Mouse (Mus musculus) T-helper 1 cell (primary cell): ENCODE measurements around the gene Itpkb.

Experiments used
- in situ Hi-C: fragments of 300-600 bp; cut with MboI, MseI; formaldehyde crosslinking; loops from one replicate; pipeline ENCODE4 v1.15.1; 2025; ENCODE audit warnings: high pct_unique_total_duplicates

Itpkb gene

DNA sequence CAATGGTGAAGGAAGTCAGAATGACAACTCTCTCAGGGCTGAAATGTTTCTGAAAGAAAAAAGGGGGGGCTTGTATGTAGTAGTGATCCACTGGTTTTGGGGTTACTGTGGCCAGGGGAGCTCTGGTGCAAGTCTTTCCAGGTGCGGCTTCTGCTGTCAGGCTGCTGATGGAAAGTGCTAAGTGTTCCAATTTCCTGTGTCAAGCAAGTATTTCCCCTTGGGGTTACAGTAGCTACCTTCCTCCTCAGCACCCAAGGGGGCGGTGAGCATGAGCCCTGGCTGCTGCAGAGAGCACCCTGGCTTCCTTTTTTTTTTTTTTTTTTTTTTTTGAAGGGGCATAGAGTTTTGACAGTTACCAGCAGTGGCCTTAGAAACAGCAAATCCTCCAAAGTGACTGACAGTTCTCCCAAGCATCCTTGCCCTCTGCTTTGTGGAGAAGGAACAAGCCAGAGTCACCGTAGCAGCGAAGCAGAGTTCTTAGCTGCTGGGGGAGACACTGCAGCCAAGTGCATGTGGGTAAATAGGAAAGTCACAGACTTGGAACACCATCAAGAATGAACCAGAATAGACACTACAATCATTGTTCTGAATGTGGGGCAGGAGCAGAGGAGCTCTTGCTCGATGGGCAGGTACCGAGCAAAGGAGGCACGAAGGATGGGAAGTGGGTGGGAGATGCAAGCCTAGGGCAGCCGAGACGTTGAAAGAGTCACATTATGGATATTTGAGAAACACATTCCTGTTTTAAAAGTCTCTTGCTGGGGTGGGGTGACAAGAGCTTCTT lies 62.9 kb downstream of the Itpkb start:
- in situ Hi-C loops = loop anchor here (10.0 kb wide), 1 partner anchor 1972 kb away; no protein-coding TSS in a partner anchor

DNA sequence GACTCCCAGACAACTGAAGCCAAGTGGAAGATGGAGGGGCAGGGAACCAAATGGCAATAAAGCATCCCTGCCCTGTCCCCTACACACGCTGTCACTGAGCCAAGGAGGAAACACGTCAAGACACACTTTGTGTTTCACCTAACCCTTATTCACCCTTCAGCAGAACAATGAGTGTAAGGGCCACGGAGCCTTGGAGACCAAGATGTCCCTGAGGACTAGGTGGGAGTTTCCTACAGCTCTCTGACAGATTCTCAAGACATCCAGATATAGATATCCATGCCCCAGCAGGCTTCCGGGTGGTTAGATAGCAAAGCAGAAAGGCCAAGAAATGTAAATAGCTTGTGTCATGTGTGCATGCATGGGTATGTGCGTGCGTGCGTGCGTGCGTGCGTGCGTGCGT lies 63.6 kb downstream of the Itpkb start:
- in situ Hi-C loops = loop anchor here (10.0 kb wide), 1 partner anchor 1971 kb away; no protein-coding TSS in a partner anchor

DNA sequence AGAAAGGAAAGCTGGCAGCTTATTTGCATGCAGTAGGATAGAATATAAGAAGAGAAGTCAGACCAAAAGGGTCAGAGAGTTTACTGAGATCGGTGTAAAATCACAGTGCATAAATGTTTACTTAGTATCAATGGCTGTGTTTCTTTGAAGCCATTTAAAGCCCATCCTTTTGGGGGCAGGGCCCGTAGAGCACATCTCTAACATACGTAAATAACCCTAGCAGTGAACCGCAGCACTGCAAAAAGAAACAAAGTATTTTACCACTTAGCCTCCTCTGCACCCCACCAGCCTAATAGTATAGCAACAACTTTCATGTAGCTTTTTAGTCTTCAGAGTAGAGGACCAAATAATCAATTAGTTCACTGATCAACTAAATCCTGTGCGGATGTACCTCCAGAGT lies 67.4 kb downstream of the Itpkb start:
- in situ Hi-C loops = loop anchor here (10.0 kb wide), 1 partner anchor 1967 kb away; no protein-coding TSS in a partner anchor

DNA sequence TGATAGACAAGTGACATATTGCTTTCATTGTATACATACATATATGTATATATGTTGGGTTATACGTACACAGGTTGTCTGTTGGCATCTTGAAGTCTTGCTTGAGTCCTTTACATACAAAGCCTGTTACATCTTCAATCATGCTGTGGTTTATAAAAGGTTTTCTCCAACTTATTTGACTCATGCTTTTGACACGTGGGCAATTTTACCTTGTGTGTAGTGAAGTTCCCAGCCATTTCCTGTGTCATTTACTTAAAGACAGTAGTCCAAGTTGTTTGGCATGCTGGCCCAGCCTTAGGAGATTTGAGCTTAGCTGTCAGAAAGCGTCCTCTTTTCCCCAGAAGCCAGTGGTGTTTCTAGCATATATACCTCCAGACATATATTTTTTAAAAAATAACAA lies 68.2 kb downstream of the Itpkb start:
- in situ Hi-C loops = loop anchor here (10.0 kb wide), 1 partner anchor 1966 kb away; no protein-coding TSS in a partner anchor

DNA sequence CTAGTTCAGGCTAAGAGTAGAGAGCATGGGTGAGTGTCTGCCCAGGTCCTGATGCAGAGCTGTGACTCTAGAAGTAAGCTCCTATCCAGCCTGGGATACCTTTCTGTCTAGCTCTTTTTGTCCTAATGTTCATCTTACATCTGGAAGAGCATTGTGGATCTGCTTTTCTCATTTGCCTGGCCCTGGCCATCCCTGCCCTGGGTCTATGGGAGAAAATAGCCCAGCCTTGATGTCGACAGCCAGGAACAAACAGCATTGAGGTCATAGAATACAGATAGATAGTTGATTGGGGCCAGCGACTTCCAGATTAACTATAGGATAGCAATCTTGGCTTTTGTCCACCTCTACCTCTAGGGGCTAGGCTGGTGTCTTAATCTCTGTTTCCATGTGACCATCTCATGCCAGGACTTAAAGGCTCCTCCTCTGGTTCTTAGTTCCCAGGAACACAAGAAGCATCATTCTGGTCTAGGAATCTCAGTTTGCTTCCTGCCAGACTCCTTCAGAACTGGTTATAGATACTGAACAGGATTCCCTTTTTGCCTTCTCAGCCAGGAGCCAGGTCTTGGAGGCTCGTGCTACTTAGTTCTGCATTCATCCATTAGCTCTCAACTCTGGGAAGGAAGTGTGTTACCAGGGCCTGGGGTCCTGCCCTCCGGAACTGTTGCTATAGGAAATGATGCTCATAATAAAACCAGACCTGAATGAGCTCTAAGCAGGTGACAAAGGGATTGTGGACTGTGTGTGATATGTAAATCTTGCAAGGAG lies 70.6 kb downstream of the Itpkb start:
- in situ Hi-C loops = loop anchor here (5.0 kb wide), 2 partner anchors 39 to 69 kb away; partner anchors contain the start of gene Itpkb

DNA sequence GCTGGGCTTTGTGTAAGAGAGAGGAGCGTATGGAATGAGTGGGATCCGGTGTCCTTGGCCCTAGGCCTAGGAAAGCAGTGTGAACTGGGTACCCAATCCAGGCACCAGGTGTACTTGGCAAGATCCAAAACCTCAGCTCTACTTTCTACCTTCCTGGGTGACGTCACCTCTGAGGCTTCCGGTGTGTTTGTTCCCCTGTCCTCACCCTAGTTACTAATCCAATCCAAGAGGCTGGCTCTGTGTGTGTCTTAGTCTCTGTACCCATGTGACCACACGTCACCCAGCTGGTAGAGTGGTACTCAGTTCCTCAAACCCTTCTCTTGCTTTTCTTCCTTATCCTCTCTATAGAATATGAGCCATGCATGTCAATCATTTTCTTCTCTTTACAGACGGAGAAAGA lies 71.4 kb downstream of the Itpkb start:
- in situ Hi-C loops = loop anchor here (5.0 kb wide), 2 partner anchors 39 to 69 kb away; partner anchors contain the start of gene Itpkb

DNA sequence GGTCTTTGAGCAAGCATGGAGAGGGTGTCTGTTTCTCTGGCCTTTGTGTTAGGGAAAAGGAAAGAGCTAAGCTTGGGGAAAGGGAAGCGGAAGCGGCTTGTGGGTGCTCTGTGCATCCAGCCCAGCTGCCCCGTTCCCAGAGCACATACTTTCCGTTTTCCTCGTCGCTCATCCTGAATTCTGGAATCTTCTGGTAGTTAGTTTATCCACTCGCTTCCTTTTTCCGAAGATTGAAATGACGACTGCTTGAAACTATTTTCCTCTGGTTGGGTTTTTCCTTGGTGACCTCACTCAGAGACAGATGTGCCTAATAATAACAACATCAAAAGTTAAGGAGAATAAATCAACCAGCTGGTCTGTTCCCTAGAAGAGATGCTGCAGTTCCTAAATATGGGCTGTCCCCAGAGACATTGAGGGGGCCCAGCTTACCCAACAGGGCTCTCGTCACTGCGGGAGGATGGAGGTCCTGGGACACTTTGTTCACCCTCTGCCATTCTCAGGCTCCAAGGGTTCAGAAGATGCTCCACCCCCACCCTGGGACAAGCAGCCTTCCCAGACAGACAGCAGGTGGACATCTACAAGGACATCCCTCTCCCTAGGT lies 72.3 kb downstream of the Itpkb start:
- in situ Hi-C loops = loop anchor here (5.0 kb wide), 2 partner anchors 40 to 70 kb away; partner anchors contain the start of gene Itpkb

DNA sequence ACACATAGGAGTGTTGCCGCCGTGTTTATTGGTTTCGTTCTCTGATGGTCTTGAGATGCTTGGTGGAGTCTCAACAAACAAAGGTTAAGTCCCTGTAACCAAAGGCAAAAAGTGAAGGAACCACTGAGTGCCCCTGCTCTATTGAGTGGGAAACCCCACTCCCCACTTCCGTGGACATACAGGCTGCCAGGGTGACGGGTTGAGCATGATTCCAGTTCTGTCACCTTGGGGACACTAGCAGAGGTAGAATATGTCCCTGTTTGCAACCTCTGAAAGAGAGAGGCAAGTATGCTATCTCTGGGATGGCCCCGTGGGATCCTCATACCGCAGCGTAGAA lies 73.0 kb downstream of the Itpkb start:
- in situ Hi-C loops = loop anchor here (5.0 kb wide), 2 partner anchors 41 to 71 kb away; partner anchors contain the start of gene Itpkb

DNA sequence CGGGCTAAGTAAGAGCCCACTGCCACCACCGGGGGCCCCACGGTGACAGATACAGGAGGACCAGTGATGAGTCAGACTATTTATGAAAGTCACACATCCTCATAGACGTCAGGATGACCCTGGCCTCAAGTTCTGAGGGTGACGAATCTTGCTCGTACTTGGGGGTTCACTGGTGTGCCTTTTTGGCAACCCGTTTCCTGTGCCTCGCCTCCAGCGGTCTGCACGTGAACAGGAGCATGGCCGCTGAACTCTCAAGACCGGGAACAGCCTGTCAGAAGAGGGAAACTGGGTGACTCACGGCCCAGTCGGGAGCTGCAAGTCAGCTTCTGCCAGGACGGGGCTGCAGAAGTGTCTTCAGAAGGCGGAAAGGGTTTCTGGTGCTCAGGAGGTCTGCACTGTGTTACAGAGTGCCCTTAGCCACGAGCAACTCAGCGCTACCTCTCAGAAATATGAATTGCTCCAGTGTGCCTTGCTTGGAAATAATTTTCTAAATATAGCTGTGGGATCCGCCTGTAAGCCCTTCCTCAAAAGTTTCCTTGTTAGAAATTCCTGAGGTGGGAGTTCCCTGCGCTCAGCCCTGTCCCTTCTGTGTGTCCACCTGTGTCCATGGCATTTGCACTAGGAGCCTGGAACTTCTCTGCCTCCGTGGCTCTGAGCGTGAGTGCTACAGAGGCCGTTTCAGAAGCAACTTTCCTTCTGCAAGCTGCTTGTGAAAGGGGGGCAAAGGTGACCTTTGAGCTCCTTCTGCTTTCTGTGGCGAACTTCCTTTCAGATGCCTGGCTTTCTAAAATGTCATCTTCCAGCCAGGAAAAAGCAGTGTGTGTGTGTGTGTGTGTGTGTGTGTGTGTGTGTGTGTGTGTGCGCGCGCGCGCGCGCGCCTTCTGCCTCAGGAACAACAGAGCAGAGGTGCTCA lies 73.7 kb downstream of the Itpkb start:
- in situ Hi-C loops = loop anchor here (5.0 kb wide), 2 partner anchors 42 to 72 kb away; partner anchors contain the start of gene Itpkb

DNA sequence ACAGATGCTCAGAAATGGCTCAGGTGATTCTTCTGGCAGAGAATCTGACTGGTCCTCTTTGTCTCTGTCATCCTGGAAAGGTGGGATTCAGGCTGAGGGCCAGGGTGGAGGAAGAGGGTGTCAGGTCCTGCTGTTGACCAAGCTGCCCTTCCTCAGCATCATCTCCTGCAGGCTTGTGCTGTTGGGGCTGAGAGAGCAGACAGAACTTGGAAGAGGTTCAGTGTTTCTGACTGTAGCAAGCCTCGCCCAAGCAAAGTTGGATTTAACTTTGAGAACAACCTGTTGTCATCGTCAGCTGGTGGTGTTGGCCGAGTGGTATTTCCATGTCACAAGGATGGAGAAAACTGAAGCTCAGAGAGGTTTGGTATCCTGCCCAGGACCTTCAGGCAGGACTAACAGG lies 74.4 kb downstream of the Itpkb start:
- in situ Hi-C loops = loop anchor here (5.0 kb wide), 3 partner anchors 42 to 132 kb away; partner anchors contain the start of gene Itpkb

DNA sequence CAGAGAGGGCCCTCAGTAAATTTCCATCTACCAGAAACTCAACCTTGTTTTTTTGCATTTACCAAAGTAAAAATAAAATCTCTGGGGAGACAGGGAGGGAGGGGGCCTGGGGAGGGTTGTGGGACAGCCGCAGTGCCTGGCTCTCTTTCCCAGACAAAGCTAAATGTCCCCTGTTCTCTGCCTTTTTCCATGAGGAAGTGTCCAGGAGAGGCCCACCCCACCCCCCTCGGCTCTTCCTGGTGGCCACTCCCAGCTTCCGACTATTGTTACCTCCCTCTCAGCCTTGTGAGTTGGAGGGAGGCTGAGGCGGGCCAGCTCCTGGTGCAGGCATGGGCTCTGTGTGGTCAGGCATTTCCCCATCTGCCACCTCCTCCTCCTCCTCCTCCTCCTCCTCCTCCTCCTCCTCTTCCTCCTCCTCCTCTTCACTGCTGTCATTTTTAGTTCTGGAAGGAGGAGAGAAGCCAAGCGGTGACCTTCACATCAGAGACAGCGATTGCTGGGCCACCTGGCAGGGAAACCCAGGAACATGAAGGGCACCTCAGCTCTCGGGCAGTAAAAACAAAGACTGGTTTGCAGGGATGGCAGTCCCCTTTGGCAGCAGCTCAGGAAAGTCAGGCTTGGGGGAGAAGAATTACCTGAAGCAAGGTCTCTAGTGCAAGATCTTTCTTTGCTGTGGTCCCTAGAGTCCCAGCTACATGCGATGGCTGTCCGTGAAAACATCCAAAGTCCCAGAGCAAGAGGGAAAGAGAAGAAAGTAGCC lies 75.5 kb downstream of the Itpkb start:
- in situ Hi-C loops = loop anchor here (5.0 kb wide), 1 partner anchor 133 kb away; no protein-coding TSS in a partner anchor

DNA sequence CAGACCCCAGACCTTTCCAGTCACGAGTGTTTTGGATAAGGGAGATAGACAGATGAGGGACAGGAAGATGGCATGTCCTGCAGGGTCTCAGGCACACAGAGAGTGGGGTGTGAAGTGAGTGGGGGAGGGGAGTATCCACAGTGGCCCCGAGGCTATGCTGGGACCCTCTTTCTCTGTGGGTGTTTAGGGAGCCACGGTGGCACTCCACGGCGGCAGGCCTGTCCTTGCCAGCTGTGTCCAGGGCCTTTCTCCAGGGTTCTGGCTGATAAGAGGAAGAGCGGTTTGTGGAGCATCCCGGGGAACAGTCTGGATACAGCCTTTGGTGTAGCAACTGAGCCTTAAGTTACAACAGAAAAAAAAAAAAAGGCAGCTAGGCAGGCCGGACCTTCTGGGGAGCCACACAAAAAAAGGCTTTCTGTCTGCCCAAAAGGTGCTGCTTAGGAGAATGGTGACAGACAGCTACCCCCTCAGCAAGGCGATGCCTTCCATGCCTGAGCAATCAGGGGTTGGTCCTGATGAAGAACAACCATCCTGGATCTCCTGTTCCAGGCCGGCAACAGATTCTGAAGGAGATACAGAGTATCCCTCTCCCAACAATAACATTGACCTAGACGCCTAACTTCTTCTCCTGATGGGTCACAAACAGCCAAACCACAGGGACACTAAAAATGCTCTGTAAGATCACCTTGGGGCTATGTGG lies 76.2 kb downstream of the Itpkb start:
- in situ Hi-C loops = loop anchor here (5.0 kb wide), 1 partner anchor 134 kb away; no protein-coding TSS in a partner anchor

DNA sequence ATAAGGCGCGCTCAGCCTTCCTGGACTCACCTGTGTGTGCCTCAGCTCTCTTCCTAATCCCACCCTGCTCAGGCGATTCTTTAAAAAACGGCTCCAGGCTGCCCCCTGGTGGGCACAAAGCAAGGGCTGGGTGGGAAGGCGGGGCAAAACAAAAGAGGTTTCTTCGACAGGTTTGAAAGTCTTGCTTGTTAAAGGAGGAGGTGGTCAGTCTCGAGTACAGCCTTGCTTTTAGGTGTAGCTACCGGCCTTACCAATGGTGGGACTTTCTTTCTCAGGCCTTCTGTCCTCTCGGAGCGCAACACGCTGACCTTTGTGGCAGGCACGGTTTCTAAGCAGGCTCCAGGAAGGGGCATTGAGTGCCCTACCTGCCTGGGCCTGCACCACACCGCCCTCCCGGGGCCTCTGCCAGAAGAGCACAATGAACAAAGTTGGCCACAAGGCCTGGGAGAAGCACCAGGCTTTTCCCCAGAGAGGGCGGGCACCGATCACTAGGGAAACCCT lies 76.9 kb downstream of the Itpkb start:
- in situ Hi-C loops = loop anchor here (5.0 kb wide), 1 partner anchor 135 kb away; no protein-coding TSS in a partner anchor

DNA sequence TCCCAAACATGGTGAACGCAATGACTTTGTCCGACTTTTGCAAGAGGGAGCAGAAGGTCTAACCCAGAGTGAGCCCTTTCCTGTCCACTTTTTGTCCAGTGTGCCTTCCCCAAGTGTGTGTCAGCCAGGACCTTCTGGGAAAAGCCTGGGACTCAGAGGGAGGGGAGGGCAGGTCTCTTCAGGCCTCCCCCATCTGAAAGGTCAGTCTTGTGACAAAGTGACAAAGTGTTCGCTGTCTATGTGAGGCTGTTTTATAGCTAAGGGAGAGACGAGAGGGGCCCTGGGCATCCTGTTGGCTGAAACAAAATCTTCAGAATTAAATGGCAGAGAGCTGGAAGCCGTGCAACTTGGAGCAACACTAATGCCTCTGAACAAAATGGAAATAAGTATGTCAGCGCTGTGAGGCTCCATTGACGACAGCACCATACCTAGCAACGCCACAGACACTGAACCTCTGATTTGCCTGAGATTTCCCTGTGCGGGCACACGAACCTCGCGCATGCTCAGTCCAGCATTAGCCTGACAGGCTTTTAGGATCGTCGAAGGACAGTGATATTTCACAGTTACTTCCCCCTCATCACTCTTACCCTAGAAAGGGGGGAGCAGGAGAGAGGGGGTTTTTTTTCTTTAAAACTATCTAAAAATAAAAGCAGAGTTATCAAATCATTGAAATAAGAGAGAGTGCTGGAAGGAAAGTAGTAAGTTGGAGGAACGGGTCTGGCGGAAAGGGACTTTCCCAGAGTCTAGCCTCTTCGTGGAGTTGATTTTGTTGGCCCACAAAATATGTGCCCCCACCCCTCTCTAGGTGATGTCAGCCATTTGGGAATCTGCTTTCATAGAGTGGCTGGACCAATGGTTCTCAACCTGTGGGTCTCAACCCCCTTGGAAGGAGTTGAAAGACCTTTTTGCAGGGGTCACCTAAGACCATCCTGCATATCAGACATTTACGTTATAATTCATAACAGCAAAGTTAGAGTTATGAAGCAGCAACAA lies 77.7 kb downstream of the Itpkb start:
- in situ Hi-C loops = loop anchor here (5.0 kb wide), 1 partner anchor 136 kb away; no protein-coding TSS in a partner anchor

DNA sequence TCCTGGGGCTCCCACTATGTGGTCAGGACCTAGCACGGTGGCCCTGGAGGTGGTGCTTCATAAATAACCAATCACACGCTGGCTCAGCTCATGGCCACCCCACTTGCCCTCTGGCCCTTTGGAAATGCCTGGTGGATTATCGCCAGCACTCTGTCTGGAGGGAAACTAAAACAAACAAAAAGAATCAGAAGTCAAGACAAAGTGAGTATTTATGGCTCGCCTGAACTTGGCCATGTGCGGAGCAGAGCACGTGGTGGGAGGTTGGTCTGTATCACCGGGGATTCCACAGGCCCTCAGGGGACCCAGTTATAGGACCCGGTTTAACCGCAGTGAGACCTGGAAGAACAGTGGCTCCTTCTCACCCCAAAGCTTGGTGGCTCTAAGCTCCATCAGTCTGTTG lies 78.5 kb downstream of the Itpkb start:
- in situ Hi-C loops = loop anchor here (5.0 kb wide), 1 partner anchor 137 kb away; no protein-coding TSS in a partner anchor

DNA sequence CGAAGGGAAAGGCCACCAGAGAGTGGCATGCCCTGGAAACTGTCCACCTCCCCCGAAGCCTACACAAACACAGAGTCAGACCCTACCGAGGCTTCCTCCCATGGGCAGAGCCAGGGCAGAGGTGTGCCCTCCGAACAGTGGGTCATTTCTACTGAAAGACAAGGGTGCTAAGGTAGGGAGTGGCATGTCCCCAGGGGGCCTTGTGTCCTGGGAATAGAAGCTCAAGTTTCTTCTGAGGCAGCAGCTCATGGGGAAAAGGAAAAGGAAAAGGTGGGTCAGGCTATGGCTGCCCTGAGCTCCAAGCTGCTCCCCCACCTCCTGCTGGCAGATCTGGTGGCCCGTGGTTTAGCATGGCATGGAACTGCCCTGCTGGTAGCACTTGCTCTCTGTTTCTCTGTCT lies 79.5 kb downstream of the Itpkb start:
- in situ Hi-C loops = loop anchor here (5.0 kb wide), 1 partner anchor 137 kb away; no protein-coding TSS in a partner anchor

DNA sequence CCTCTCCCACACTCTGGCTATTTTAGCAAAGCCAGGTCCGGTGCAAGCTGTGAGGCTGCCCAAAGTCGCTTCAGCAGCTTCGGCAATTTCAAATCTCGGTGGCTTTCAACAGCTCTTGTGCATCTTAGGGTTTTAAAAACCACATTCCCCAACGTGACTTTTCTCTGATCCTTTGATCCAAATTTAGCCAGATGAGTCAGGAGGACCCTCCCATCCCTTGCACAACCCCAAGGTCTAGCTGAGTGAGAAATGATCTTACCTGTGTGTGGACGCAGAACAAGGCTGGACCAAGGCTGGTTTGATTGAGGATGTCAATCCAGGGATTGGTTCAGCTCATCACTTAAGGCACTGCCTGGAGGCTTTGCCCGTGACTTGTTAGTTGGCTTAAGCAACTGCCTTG lies 80.0 kb downstream of the Itpkb start:
- in situ Hi-C loops = no loop called here

DNA sequence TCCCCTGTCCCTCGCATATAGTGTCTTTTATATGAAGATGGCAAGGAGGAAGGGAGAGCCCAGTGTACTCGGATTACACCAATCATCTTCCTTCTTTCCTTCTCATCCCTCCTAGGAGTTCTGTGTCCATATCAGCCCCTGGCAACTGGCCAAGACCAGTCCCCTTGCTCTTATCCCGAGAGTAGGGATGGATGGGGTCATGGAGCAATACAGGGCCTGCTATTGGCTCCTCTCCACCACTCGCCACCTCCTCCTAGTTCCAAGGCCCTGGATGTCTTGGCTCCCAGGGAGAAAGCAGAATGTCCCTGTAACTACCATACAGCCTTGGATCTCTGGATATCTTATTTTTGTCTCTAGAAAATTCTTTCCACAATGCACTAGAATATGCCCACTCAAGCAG lies 84.8 kb downstream of the Itpkb start:
- in situ Hi-C loops = no loop called here
